Mouse (Mus musculus) monocyte, adult 5-6 weeks (primary cell): Measurements from ENCODE around the gene 1810030O07Rik. TPM values are rescaled to one million over a fixed set of nuclear protein-coding genes. Genes with fewer than 3 reads are reported as not detected.
"Not testable (repeated sequence)": the region's sequence is repeated elsewhere in the genome, so short reads cannot be mapped to it uniquely, and the experiment has no call there.

ENCODE experiments used
- ATAC-seq: fragments of 153-309, 156-312 bp; replicated peaks from 2 replicates; pipeline ENCODE4 v1.8.0; 2017; ENCODE audit warnings: mild to moderate bottlenecking; ENCODE audit not compliant: low TSS enrichment, insufficient number of reproducible peaks, severe bottlenecking, poor library complexity, low FRiP score
- total RNA-seq: library from RNA; stranded (forward); fragments of 200-1000, 200-491, 200-594 nt; gene quantifications from 3 replicates; pipeline ENCODE4 v1.2.3, GENCODE M21; 2017

The 1810030O07Rik gene
- total RNA-seq: 24.6 to 41.0 TPM (median 36.6 TPM) in 3 replicates

GRCm38 (mm10) chrX:12673054-12673775 lies at the start of gene 1810030O07Rik:
TSS of gene 1810030O07Rik (minus strand) at chrX:12673668.
- ATAC-seq: peak; percentile 99

GRCm38 (mm10) chrX:12716036-12716435 lies 42.6 kb upstream of the 1810030O07Rik start:
- ATAC-seq: no peak

GRCm38 (mm10) chrX:12713796-12714195 lies 40.3 kb upstream of the 1810030O07Rik start:
- no peak for ATAC-seq

GRCm38 (mm10) chrX:12686910-12687309 lies 13.4 kb upstream of the 1810030O07Rik start:
- ATAC-seq: no peak

- no peak for ATAC-seq
These were observed 12.6 kb upstream of the 1810030O07Rik start for GRCm38 (mm10) chrX:12686071-12686470.

GRCm38 (mm10) chrX:12677396-12677795 lies 3.9 kb upstream of the 1810030O07Rik start:
- ATAC-seq: no peak

- ATAC-seq: no peak
These were observed 19.6 kb downstream of the 1810030O07Rik start for GRCm38 (mm10) chrX:12653879-12654278.

GRCm38 (mm10) chrX:12651906-12652305 lies 21.6 kb downstream of the 1810030O07Rik start:
- no peak for ATAC-seq

GRCm38 (mm10) chrX:12645531-12646304 lies 27.8 kb downstream of the 1810030O07Rik start:
- no peak for ATAC-seq

- no peak for ATAC-seq
These were observed 28.5 kb downstream of the 1810030O07Rik start for GRCm38 (mm10) chrX:12644976-12645375.

GRCm38 (mm10) chrX:12625131-12625530 lies 48.3 kb downstream of the 1810030O07Rik start:
- no peak for ATAC-seq

GRCm38 (mm10) chrX:12612360-12612759 lies 61.1 kb downstream of the 1810030O07Rik start:
- ATAC-seq: not testable (repeated sequence)

GRCm38 (mm10) chrX:12611211-12611610 lies 62.3 kb downstream of the 1810030O07Rik start:
- no peak for ATAC-seq

GRCm38 (mm10) chrX:12610541-12610940 lies 62.9 kb downstream of the 1810030O07Rik start:
- not testable (repeated sequence) for ATAC-seq

Other genes starting within 250 kb of the 1810030O07Rik start
- gene Atp6ap2, start 85.9 kb downstream of the 1810030O07Rik start, total RNA-seq: 74.7 to 111 TPM (median 94.3 TPM) in 3 replicates
- 10.7 to 24.7 TPM (median 15.0 TPM) in 3 replicates for gene Med14, start 88.4 kb upstream of the 1810030O07Rik start, total RNA-seq